Mouse (Mus musculus): ENCODE measurements at regions not wholly inside any gene's neighbourhood (a gene's known extent, or its start where the extent isn't known, plus 50 kb on each side); places are given as distances from the start of the nearest gene placed in this dataset.

GRCm38 (mm10) chr11:113026994-113027393 is 245.0 kb downstream of the Sox9 start:
- Histone ChIP-seq H3K27ac (peak overlapping the region; percentile 44; the same call in 1 of the 2 replicates), H3K4me1 (peaks cover 24% of the 10 kb centered on the region), H3K27me3 (ENCODE audit: low read depth, poor library complexity, severe bottlenecking) (no peaks in the 10 kb centered on the region), H3K36me3 (no peaks in the 10 kb centered on the region), H3K9me3 (replicated peaks) (no peaks in the 10 kb centered on the region), H3K4me3 (no peak overlapping the region)
- no peak for DNase-seq (ENCODE audit: low spot score)
- 71% methylated on average over 6 of the region's 6 CpGs for WGBS

- no peak overlapping the region for H3K27ac ChIP-seq
Measured at GRCm38 (mm10) chr11:113028235-113028919, 246.4 kb downstream of the Sox9 start.

GRCm38 (mm10) chr11:113031405-113031804 is 249.4 kb downstream of the Sox9 start:
- no peak overlapping the region for H3K27ac ChIP-seq
- H3K9me3 ChIP-seq (replicated peaks): no peaks in the 10 kb centered on the region
- DNase-seq (ENCODE audit: low spot score): no peak
- WGBS: 86% methylated on average over 8 of the region's 8 CpGs
- no peak overlapping the region for H3K4me3 ChIP-seq
- no peaks in the 10 kb centered on the region for H3K36me3 ChIP-seq
- no peaks in the 10 kb centered on the region for H3K27me3 ChIP-seq (ENCODE audit: low read depth, poor library complexity, severe bottlenecking)
- H3K4me1 ChIP-seq: peaks cover 23% of the 10 kb centered on the region

More at GRCm38 (mm10) chr11:113028235-113028919, 246.4 kb downstream of the Sox9 start:
- H3K4me3 ChIP-seq: no peak overlapping the region
- H3K4me1 ChIP-seq: peaks cover 29% of the 10 kb centered on the region
- no peaks in the 10 kb centered on the region for H3K36me3 ChIP-seq
- WGBS: 93% methylated on average over 8 of the region's 8 CpGs
- no peaks in the 10 kb centered on the region for H3K9me3 ChIP-seq (replicated peaks)
- no peak for DNase-seq (ENCODE audit: low spot score)
- no peaks in the 10 kb centered on the region for H3K27me3 ChIP-seq (ENCODE audit: low read depth, poor library complexity, severe bottlenecking)

GRCm38 (mm10) chr11:113032487-113033228 is 250.6 kb downstream of the Sox9 start:
- no peaks in the 10 kb centered on the region for H3K27me3 ChIP-seq (ENCODE audit: low read depth, poor library complexity, severe bottlenecking)
- H3K9me3 ChIP-seq (replicated peaks): no peaks in the 10 kb centered on the region
- WGBS: 84% methylated on average over 8 of the region's 8 CpGs
- no peaks in the 10 kb centered on the region for H3K36me3 ChIP-seq
- DNase-seq (ENCODE audit: low spot score): no peak
- H3K4me1 ChIP-seq: peaks cover 13% of the 10 kb centered on the region
- H3K4me3 ChIP-seq: no peak overlapping the region
- H3K27ac ChIP-seq: no peak overlapping the region

- Histone ChIP-seq H3K4me3 (no peak overlapping the region), H3K27ac (no peak overlapping the region), H3K9me3 (replicated peaks) (no peaks in the 10 kb centered on the region), H3K27me3 (ENCODE audit: low read depth, poor library complexity, severe bottlenecking) (no peaks in the 10 kb centered on the region), H3K36me3 (no peaks in the 10 kb centered on the region), H3K4me1 (0 out of 2 replicates have a peak, but pooled peaks cover 7% of the 10 kb centered on the region)
- 94% methylated on average over 13 of the region's 13 CpGs for WGBS
- no peak for DNase-seq (ENCODE audit: low spot score)
Measured at GRCm38 (mm10) chr11:113034911-113035310, 252.9 kb downstream of the Sox9 start.

- Histone ChIP-seq H3K4me3 (no peak overlapping the region), H3K27me3 (ENCODE audit: low read depth, poor library complexity, severe bottlenecking) (no peaks in the 10 kb centered on the region), H3K27ac (no peak overlapping the region), H3K4me1 (0 out of 2 replicates have a peak, but pooled peaks cover 6% of the 10 kb centered on the region), H3K36me3 (no peaks in the 10 kb centered on the region), H3K9me3 (replicated peaks) (no peaks in the 10 kb centered on the region)
- no peak for DNase-seq (ENCODE audit: low spot score)
- 80% methylated on average over 4 of the region's 4 CpGs for whole genome bisulfite sequencing
Measured at GRCm38 (mm10) chr11:113037736-113038135, 255.7 kb downstream of the Sox9 start.

- H3K4me1 ChIP-seq: peaks cover 32% of the 10 kb centered on the region
- peaks cover 15% of the 10 kb centered on the region for H3K36me3 ChIP-seq
- WGBS: 47% methylated on average over 5 of the region's 5 CpGs
- H3K27ac ChIP-seq: no peak overlapping the region
- no peak for DNase-seq (ENCODE audit: low spot score)
- 0 out of 2 replicates have a peak, but pooled peaks cover 8% of the 10 kb centered on the region for H3K27me3 ChIP-seq (ENCODE audit: low read depth, poor library complexity, severe bottlenecking)
- no peak overlapping the region for H3K4me3 ChIP-seq
- H3K9me3 ChIP-seq (replicated peaks): no peaks in the 10 kb centered on the region
Measured at GRCm38 (mm10) chr11:113042710-113043109, 260.7 kb downstream of the Sox9 start.

GRCm38 (mm10) chr11:113046200-113047051 is 264.4 kb downstream of the Sox9 start:
- H3K36me3 ChIP-seq: peaks cover 15% of the 10 kb centered on the region
- peaks cover 48% of the 10 kb centered on the region for H3K4me1 ChIP-seq
- no peak for DNase-seq (ENCODE audit: low spot score)
- 0 out of 2 replicates have a peak, but pooled peaks cover 8% of the 10 kb centered on the region for H3K27me3 ChIP-seq (ENCODE audit: low read depth, poor library complexity, severe bottlenecking)
- H3K27ac ChIP-seq: no peak overlapping the region
- 40% methylated on average over 20 of the region's 20 CpGs for WGBS
- no peak overlapping the region for H3K4me3 ChIP-seq
- no peaks in the 10 kb centered on the region for H3K9me3 ChIP-seq (replicated peaks)

- H3K27ac ChIP-seq: no peak overlapping the region
- no peaks in the 10 kb centered on the region for H3K9me3 ChIP-seq (replicated peaks)
- 0 out of 2 replicates have a peak, but pooled peaks cover 8% of the 10 kb centered on the region for H3K27me3 ChIP-seq (ENCODE audit: low read depth, poor library complexity, severe bottlenecking)
- no peak for DNase-seq (ENCODE audit: low spot score)
- H3K4me1 ChIP-seq: peaks cover 45% of the 10 kb centered on the region
- no peak overlapping the region for H3K4me3 ChIP-seq
- H3K36me3 ChIP-seq: peaks cover 15% of the 10 kb centered on the region
- WGBS: 94% methylated on average over 7 of the region's 7 CpGs
Measured at GRCm38 (mm10) chr11:113048158-113048557, 266.1 kb downstream of the Sox9 start.

- peaks cover 2% of the 10 kb centered on the region; the same call in 1 of the 2 replicates for H3K36me3 ChIP-seq
- no peak overlapping the region for H3K4me3 ChIP-seq
- H3K9me3 ChIP-seq (replicated peaks): no peaks in the 10 kb centered on the region
- DNase-seq (ENCODE audit: low spot score): no peak
- H3K27ac ChIP-seq: no peak overlapping the region
- 57% methylated on average over 8 of the region's 8 CpGs for WGBS
- H3K4me1 ChIP-seq: peaks cover 40% of the 10 kb centered on the region
- 0 out of 2 replicates have a peak, but pooled peaks cover 8% of the 10 kb centered on the region for H3K27me3 ChIP-seq (ENCODE audit: low read depth, poor library complexity, severe bottlenecking)
Measured at GRCm38 (mm10) chr11:113049593-113049992, 267.6 kb downstream of the Sox9 start.

- H3K9me3 ChIP-seq (replicated peaks): no peaks in the 10 kb centered on the region
- DNase-seq (ENCODE audit: low spot score): no peak
- peaks cover 36% of the 10 kb centered on the region for H3K4me1 ChIP-seq
- no peak overlapping the region for H3K27ac ChIP-seq
- no peak overlapping the region for H3K4me3 ChIP-seq
- WGBS: 89% methylated on average over 11 of the region's 11 CpGs
- H3K36me3 ChIP-seq: peaks cover 8% of the 10 kb centered on the region; the same call in 1 of the 2 replicates
- no peaks in the 10 kb centered on the region for H3K27me3 ChIP-seq (ENCODE audit: low read depth, poor library complexity, severe bottlenecking)
Measured at GRCm38 (mm10) chr11:113052536-113052935, 270.5 kb downstream of the Sox9 start.

GRCm38 (mm10) chr11:113056042-113056632 is 274.1 kb downstream of the Sox9 start:
- Histone ChIP-seq H3K27ac (peak overlapping the region; percentile 77), H3K27me3 (ENCODE audit: low read depth, poor library complexity, severe bottlenecking) (no peaks in the 10 kb centered on the region)
- DNase-seq (ENCODE audit: low spot score): no peak

More at GRCm38 (mm10) chr11:113056042-113056632, 274.1 kb downstream of the Sox9 start:
- H3K36me3 ChIP-seq: peaks cover 8% of the 10 kb centered on the region; the same call in 1 of the 2 replicates
- H3K4me3 ChIP-seq: no peak overlapping the region
- H3K4me1 ChIP-seq: peaks cover 43% of the 10 kb centered on the region
- H3K9me3 ChIP-seq (replicated peaks): no peaks in the 10 kb centered on the region
- WGBS: 77% methylated on average over 12 of the region's 12 CpGs

Measured in limb, embryonic 10.5 days (tissue).